Mouse (Mus musculus) hindbrain, embryonic 16.5 days (tissue): ENCODE results near the gene 9430097D07Rik. TPM values are rescaled to one million over a fixed set of nuclear protein-coding genes. Genes with fewer than 3 reads are reported as not detected.

Experiments
- ATAC-seq: fragments of 200-750 bp; cut with Nextera tagmentation; 2 replicates; pipeline ENCODE4 v1.8.0; 2017; ENCODE audit warnings: moderate TSS enrichment, moderate library complexity
- H3K27ac ChIP-seq: fragments of 300-500 bp; sonication (generic); 2 replicates; pipeline ENCODE4 v1.5.1; 2014; ENCODE audit warnings: low read depth, mild to moderate bottlenecking, control low read depth, low read length, moderate library complexity
- H3K27me3 ChIP-seq: fragments of 300-500 bp; sonication (generic); replicated peaks from 2 replicates; pipeline ENCODE4 v1.6.1; 2014; ENCODE audit warnings: low read length; ENCODE audit not compliant: control insufficient read depth, insufficient read depth
- H3K36me3 ChIP-seq: fragments of 300-500 bp; sonication (generic); 2 replicates; pipeline ENCODE4 v1.6.1; 2014; ENCODE audit warnings: mild to moderate bottlenecking, low read length, moderate library complexity, mixed read lengths; ENCODE audit not compliant: control insufficient read depth, insufficient read depth
- H3K4me1 ChIP-seq: fragments of 300-500 bp; sonication (generic); 2 replicates; pipeline ENCODE4 v1.6.1; 2014; ENCODE audit warnings: low read depth, low read length; ENCODE audit not compliant: control insufficient read depth, insufficient read depth
- H3K4me2 ChIP-seq: fragments of 300-500 bp; sonication (generic); 2 replicates; pipeline ENCODE4 v1.6.1; 2014; ENCODE audit warnings: mild to moderate bottlenecking, low read length, control low read depth, moderate library complexity
- H3K4me3 ChIP-seq: fragments of 300-500 bp; sonication (generic); 2 replicates; pipeline ENCODE4 v1.5.1; 2014; ENCODE audit warnings: mild to moderate bottlenecking, low read length, control low read depth, moderate library complexity
- H3K9ac ChIP-seq: fragments of 300-500 bp; sonication (generic); 2 replicates; pipeline ENCODE4 v1.6.1; 2014; ENCODE audit warnings: low read depth, mild to moderate bottlenecking, control low read depth, low read length, moderate library complexity
- H3K9me3 ChIP-seq: fragments of 300-500 bp; sonication (generic); 2 replicates; pipeline ENCODE4 v1.6.1; 2014; ENCODE audit warnings: mild to moderate bottlenecking, low read length, moderate library complexity; ENCODE audit not compliant: control insufficient read depth
- WGBS: fragments of 180-500 bp; shearing (Covaris S2); extraction: QIAGEN DNeasy Blood & Tissue Kit; methylation state at CpG from one replicate; pipeline ENCODE4 v1.1.7; 2014; 5-methylcytosine and 5-hydroxymethylcytosine counted together
- polyA plus RNA-seq: library from polyadenylated mRNA; unstranded; fragments of >200 nt; fragmentation: Nextera tagmentation; extraction: Ambion mirVana; gene quantifications from 2 replicates; pipeline ENCODE4 v1.2.1, GENCODE M21; 2015

The 9430097D07Rik gene
- polyA plus RNA-seq, 1 experiment from 2014 or later, result 1.6 TPM

GRCm38 (mm10) chr2:32586871-32587351, 11.4 kb upstream of the 9430097D07Rik start, which contains the start of gene St6galnac4:
TSS of gene St6galnac4 (plus strand) at chr2:32587095.
- Histone ChIP-seq H3K4me2 (peak within 1 kb of the TSS; percentile 76), H3K9me3 (no peaks in the 10 kb centered on the region), H3K9ac (peak within 1 kb of the TSS; percentile 85), H3K4me1 (peaks cover 27% of the 10 kb centered on the region), H3K36me3 (no peaks in the 10 kb centered on the region), H3K27me3 (no peaks in the 10 kb centered on the region), H3K27ac (peak within 1 kb of the TSS; percentile 74; the same call in 1 of the 2 replicates), H3K4me3 (peak within 1 kb of the TSS; percentile 71)
- WGBS, result 0% methylated on average over 21 of the region's 38 CpGs
- ATAC-seq, result peak; percentile 82

GRCm38 (mm10) chr2:32585149-32585714, 9.7 kb upstream of the 9430097D07Rik start:
- 84% methylated on average over 7 of the region's 7 CpGs for WGBS

GRCm38 (mm10) chr2:32582830-32583799, 7.6 kb upstream of the 9430097D07Rik start:
- no peaks in the 10 kb centered on the region for H3K9me3 ChIP-seq
- ATAC-seq, result peak; percentile 73
- 14% methylated on average over 37 of the region's 37 CpGs for WGBS
- H3K4me1 ChIP-seq, result peaks cover 18% of the 10 kb centered on the region
- peak overlapping the region; percentile 67 for H3K4me2 ChIP-seq
- H3K27me3 ChIP-seq, result peaks cover under 1% of the 10 kb centered on the region; the same call in 1 of the 2 replicates
- H3K9ac ChIP-seq, result peak overlapping the region; percentile 58
- H3K4me3 ChIP-seq, result peak overlapping the region; percentile 35
- peak overlapping the region; percentile 41; the same call in 1 of the 2 replicates for H3K27ac ChIP-seq
- H3K36me3 ChIP-seq, result no peaks in the 10 kb centered on the region

More at GRCm38 (mm10) chr2:32585149-32585714, 9.7 kb upstream of the 9430097D07Rik start:
- H3K4me3 ChIP-seq, result no peak overlapping the region
- ATAC-seq, result no peak
- no peaks in the 10 kb centered on the region for H3K9me3 ChIP-seq
- peaks cover 27% of the 10 kb centered on the region for H3K4me1 ChIP-seq
- no peaks in the 10 kb centered on the region for H3K27me3 ChIP-seq
- no peak overlapping the region for H3K4me2 ChIP-seq
- no peaks in the 10 kb centered on the region for H3K36me3 ChIP-seq
- H3K9ac ChIP-seq, result no peak overlapping the region
- no peak overlapping the region for H3K27ac ChIP-seq

GRCm38 (mm10) chr2:32581450-32582095, 6.1 kb upstream of the 9430097D07Rik start:
- peak; percentile 69 for ATAC-seq
- peak overlapping the region; percentile 46 for H3K4me2 ChIP-seq
- H3K27ac ChIP-seq, result 0 out of 2 replicates have a peak overlapping the region, but pooled peaks have one; percentile 10
- no peaks in the 10 kb centered on the region for H3K36me3 ChIP-seq
- H3K9me3 ChIP-seq, result no peaks in the 10 kb centered on the region
- 32% methylated on average over 19 of the region's 19 CpGs for WGBS
- no peak overlapping the region for H3K9ac ChIP-seq
- peak overlapping the region; percentile 24 for H3K4me3 ChIP-seq
- H3K27me3 ChIP-seq, result peaks cover 6% of the 10 kb centered on the region
- H3K4me1 ChIP-seq, result peaks cover 9% of the 10 kb centered on the region

- H3K27me3 ChIP-seq, result peaks cover 6% of the 10 kb centered on the region
- WGBS, result 38% methylated on average over 23 of the region's 30 CpGs
- no peak for ATAC-seq
Observed at GRCm38 (mm10) chr2:32578146-32579046, 2.9 kb upstream of the 9430097D07Rik start.

GRCm38 (mm10) chr2:32576532-32576931, 1.0 kb upstream of the 9430097D07Rik start:
- peaks cover 11% of the 10 kb centered on the region for H3K4me1 ChIP-seq
- ATAC-seq, result no peak
- H3K4me3 ChIP-seq, result no peak overlapping the region
- H3K9me3 ChIP-seq, result no peaks in the 10 kb centered on the region
- H3K9ac ChIP-seq, result no peak overlapping the region
- H3K27ac ChIP-seq, result no peak overlapping the region
- WGBS, result 88% methylated on average over 9 of the region's 9 CpGs
- 0 out of 2 replicates have a peak, but pooled peaks cover 3% of the 10 kb centered on the region for H3K36me3 ChIP-seq
- H3K4me2 ChIP-seq, result peak overlapping the region; percentile 98
- peaks cover 6% of the 10 kb centered on the region for H3K27me3 ChIP-seq

More at GRCm38 (mm10) chr2:32578146-32579046, 2.9 kb upstream of the 9430097D07Rik start:
- Histone ChIP-seq H3K9ac (no peak overlapping the region), H3K4me2 (no peak overlapping the region), H3K4me3 (no peak overlapping the region), H3K27ac (no peak overlapping the region), H3K9me3 (no peaks in the 10 kb centered on the region), H3K36me3 (no peaks in the 10 kb centered on the region), H3K4me1 (peaks cover 10% of the 10 kb centered on the region)

- no peaks in the 10 kb centered on the region for H3K9me3 ChIP-seq
- 2% methylated on average over 26 of the region's 26 CpGs for WGBS
- peak overlapping the region; percentile 63 for H3K9ac ChIP-seq
- H3K36me3 ChIP-seq, result 0 out of 2 replicates have a peak, but pooled peaks cover 3% of the 10 kb centered on the region
- peak overlapping the region; percentile 58 for H3K4me3 ChIP-seq
- no peak for ATAC-seq
- H3K27me3 ChIP-seq, result peaks cover 6% of the 10 kb centered on the region
- H3K4me2 ChIP-seq, result peak overlapping the region; percentile 98
- peaks cover 14% of the 10 kb centered on the region for H3K4me1 ChIP-seq
- peak overlapping the region; percentile 57; the same call in 1 of the 2 replicates for H3K27ac ChIP-seq
Observed at GRCm38 (mm10) chr2:32574901-32575585, 441 bp downstream of the 9430097D07Rik start.
